Mouse (Mus musculus): ENCODE data around the gene Lyrm4.

- TF ChIP-seq POLR2A (IDR thresholded peaks at IDR 0.05; ENCODE audit: low read depth, low read length) (no peak), CTCF (IDR thresholded peaks at IDR 0.05; ENCODE audit: extremely low read depth, insufficient read length, insufficient replicate concordance, low read depth, low read length) (no peak)
Observed at GRCm38 (mm10) chr13:36119684-36120083, 2.4 kb upstream of the Lyrm4 start.
